9 mouse cellular contexts compared by ENCODE assay signal in the genomic region with DNA sequence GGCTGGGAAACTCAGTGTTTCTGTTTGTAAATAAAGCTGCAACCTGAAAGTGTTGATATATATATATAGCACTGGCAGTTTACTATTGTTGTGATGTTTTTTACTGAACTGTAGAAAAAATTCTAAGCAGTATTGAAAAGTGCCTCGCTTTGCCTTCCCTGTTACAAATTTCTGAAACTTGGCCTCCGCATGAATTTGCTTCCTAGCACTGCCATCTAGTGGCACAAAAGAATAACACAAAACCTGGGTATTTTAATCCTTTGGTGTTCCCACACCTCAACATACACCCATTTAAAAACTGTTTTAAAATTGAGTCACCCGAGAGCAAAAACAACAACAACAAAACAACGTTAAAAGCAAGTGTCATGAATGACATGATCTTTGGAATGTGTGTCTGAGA. TPM values are rescaled to one million over a fixed set of nuclear protein-coding genes. Genes with fewer than 3 reads are reported as not detected.
A peak's percentile ranks its signal among the peaks of the same experiment; 100 is the strongest.
DNase-seq lines count a peak whose midpoint lies in the region; ATAC-seq and TF ChIP-seq lines count a peak whose summit lies in the region.
"Had no signal": no experiment of that assay in that cellular context is flagged by ENCODE, and none has a peak within 500 bp of the region (broad histone marks: within the 10 kb centered on the region; RNA-seq: fewer than 3 reads in every experiment).

No protein-coding gene starts in this region.

- no peak overlapping the region for H3K4me3 ChIP-seq in heart, adult 2 months
- no peak overlapping the region for H3K4me3 ChIP-seq in neural tube, embryonic 11.5 days (ENCODE audit: low read depth, low read length)
- no peak overlapping the region for H3K4me3 ChIP-seq in kidney, postnatal 0 days (replicated peaks; ENCODE audit: low read depth, low read length)
- H3K4me3 ChIP-seq: neural tube, embryonic 13.5 days had no signal

- no peaks in the 10 kb centered on the region for H3K36me3 ChIP-seq in heart, adult 2 months (ENCODE audit: control insufficient read depth, insufficient read depth, low read length)
- no peaks in the 10 kb centered on the region for H3K36me3 ChIP-seq in neural tube, embryonic 11.5 days (ENCODE audit: control insufficient read depth, insufficient read depth, low read length)
- H3K36me3 ChIP-seq in kidney, postnatal 0 days (ENCODE audit: insufficient read depth, low read length): no peaks in the 10 kb centered on the region
- H3K36me3 ChIP-seq: neural tube, embryonic 13.5 days had no signal

- no peaks in the 10 kb centered on the region for H3K27me3 ChIP-seq in heart, adult 2 months (ENCODE audit: control insufficient read depth, insufficient read depth, low read length)
- H3K27me3 ChIP-seq in neural tube, embryonic 11.5 days (ENCODE audit: control insufficient read depth, insufficient read depth, low read length): no peaks in the 10 kb centered on the region
- peaks cover 4% of the 10 kb centered on the region; the same call in 1 of the 2 replicates for H3K27me3 ChIP-seq in kidney, postnatal 0 days (ENCODE audit: insufficient read depth, low read length)
- H3K27me3 ChIP-seq: neural tube, embryonic 13.5 days had no signal

- no peaks in the 10 kb centered on the region for H3K79me2 ChIP-seq in heart, adult 2 months (replicated peaks; ENCODE audit: control insufficient read depth, insufficient read depth, low read length)

- no peak for TF ChIP-seq EP300 in heart, adult 2 months (IDR thresholded peaks at IDR 0.05; ENCODE audit: insufficient read depth, low read depth, low read length)

- no peak for ATAC-seq in neural tube, embryonic 11.5 days (ENCODE audit: insufficient read depth, low FRiP score, low TSS enrichment)
- no peak for ATAC-seq in kidney, postnatal 0 days (replicated peaks; ENCODE audit: low FRiP score, low read depth)

- H3K9me3 ChIP-seq in neural tube, embryonic 11.5 days (ENCODE audit: control insufficient read depth, low read length): no peaks in the 10 kb centered on the region
- no peaks in the 10 kb centered on the region for H3K9me3 ChIP-seq in kidney, postnatal 0 days (replicated peaks; ENCODE audit: low read length)
- H3K9me3 ChIP-seq: neural tube, embryonic 13.5 days had no signal

- no peak overlapping the region for H3K27ac ChIP-seq in heart, adult 2 months
- H3K27ac ChIP-seq in neural tube, embryonic 11.5 days (ENCODE audit: low read depth, low read length): no peak overlapping the region
- no peak overlapping the region for H3K27ac ChIP-seq in kidney, postnatal 0 days
- H3K27ac ChIP-seq: neural tube, embryonic 13.5 days had no signal

- intact Hi-C loops in heart, adult 2 months (cut with DNase I): loop anchor here (1.0 to 5.0 kb wide), 3 partner anchors 79 to 322 kb away; no protein-coding TSS in a partner anchor
- intact Hi-C loops in heart, postnatal 25 days (cut with DNase I): loop anchor here (1.0 kb wide), 1 partner anchor 322 kb away; no protein-coding TSS in a partner anchor

- WGBS in heart, adult 2 months: 3% methylated on average over 4 of the region's 4 CpGs
- WGBS in neural tube, embryonic 11.5 days: 9% methylated on average over 4 of the region's 4 CpGs
- WGBS in kidney, postnatal 0 days: 2% methylated on average over 4 of the region's 4 CpGs

- peak; percentile 93 for TF ChIP-seq CTCF in heart, adult 2 months (IDR thresholded peaks at IDR 0.05)
- TF ChIP-seq CTCF in kidney, postnatal 0 days (IDR thresholded peaks at IDR 0.05; ENCODE audit: low read depth): peak; percentile 84

- no peak overlapping the region for H3K4me2 ChIP-seq in neural tube, embryonic 11.5 days (ENCODE audit: low read depth)
- no peak overlapping the region for H3K4me2 ChIP-seq in kidney, postnatal 0 days (ENCODE audit: low read length)
- H3K4me2 ChIP-seq: neural tube, embryonic 13.5 days had no signal

- no peak overlapping the region for H3K9ac ChIP-seq in heart, adult 2 months (ENCODE audit: low read depth, low read length)
- H3K9ac ChIP-seq in neural tube, embryonic 11.5 days (ENCODE audit: low read length): no peak overlapping the region
- no peak overlapping the region for H3K9ac ChIP-seq in kidney, postnatal 0 days (ENCODE audit: low read depth, low read length)
- H3K9ac ChIP-seq: neural tube, embryonic 13.5 days had no signal

- H3K4me1 ChIP-seq in heart, adult 2 months (ENCODE audit: control insufficient read depth, insufficient read depth, low read length): no peaks in the 10 kb centered on the region
- H3K4me1 ChIP-seq in neural tube, embryonic 11.5 days (ENCODE audit: control insufficient read depth, insufficient read depth, low read length): no peaks in the 10 kb centered on the region; the same call in 1 of the 2 replicates
- no peaks in the 10 kb centered on the region for H3K4me1 ChIP-seq in kidney, postnatal 0 days (replicated peaks; ENCODE audit: insufficient read depth, low read length)
- H3K4me1 ChIP-seq: neural tube, embryonic 13.5 days had no signal

- DNase-seq in heart, adult 2 months: no peak
- no peak for DNase-seq in heart, postnatal 25 days (ENCODE audit: low spot score)
- peak; percentile 29 for DNase-seq in neural tube, embryonic 11.5 days (ENCODE audit: low spot score)
- DNase-seq in neural tube, embryonic 10.5 days (ENCODE audit: extremely low spot score, low spot score): no peak
- DNase-seq in c-Kit-positive CD71-negative TER-119-negative erythroid progenitor cells, embryonic 14.5 days (ENCODE audit: low read depth): peak; percentile 18
- peak; percentile 89 for DNase-seq in kidney, postnatal 0 days (ENCODE audit: low spot score)
- DNase-seq in urinary bladder, postnatal 25 days (ENCODE audit: low spot score): no peak
- no peak for DNase-seq in urinary bladder, postnatal 10 days (ENCODE audit: low spot score)

- TF ChIP-seq POLR2A in heart, adult 2 months (IDR thresholded peaks at IDR 0.05; ENCODE audit: insufficient read depth, low read depth, low read length): no peak

RNA-seq across cellular contexts. Expression of gene 1700010I14Rik, which starts 51.5 kb away (rescaled TPM):
- total RNA-seq in heart, adult 2 months (2021): under 1 TPM; 0.23 to 0.29 TPM
- 0.12 and 0.15 TPM in 2 replicates for polyA plus RNA-seq in heart, adult 2 months (2012; rRNA removed)
- under 1 TPM; 0.42 TPM for total RNA-seq in heart, postnatal 25 days (2021)
- 2.9 TPM in 2 replicates for polyA plus RNA-seq in neural tube, embryonic 11.5 days (2014; fragmentation: Nextera tagmentation; extraction: Ambion mirVana)
- 1.9 and 2.1 TPM in 2 replicates for polyA plus RNA-seq in kidney, postnatal 0 days (2015; fragmentation: Nextera tagmentation; extraction: Ambion mirVana)

Comparison
In these comparisons a context has a peak if more than half of its experiments do, and no peak if none do; other contexts are left out.
1. DNase-seq: peak in neural tube, embryonic 11.5 days (single experiment), c-Kit-positive CD71-negative TER-119-negative erythroid progenitor cells, embryonic 14.5 days (single experiment) and kidney, postnatal 0 days (single experiment); none in heart, adult 2 months (0 of 2), heart, postnatal 25 days (single experiment), neural tube, embryonic 10.5 days (single experiment), urinary bladder, postnatal 25 days (single experiment) and urinary bladder, postnatal 10 days (single experiment).